Mouse (Mus musculus) liver, postnatal 0 days (tissue): ENCODE measurements at regions not wholly inside any gene's neighbourhood (a gene's known extent, or its start where the extent isn't known, plus 50 kb on each side); places are given as distances from the start of the nearest gene placed in this dataset.
A peak's percentile ranks its signal among the peaks of the same experiment; 100 is the strongest.

Experiments used
- ATAC-seq: fragments of 200-750 bp; cut with Nextera tagmentation; 2 replicates; pipeline ENCODE4 v1.8.0; 2017; ENCODE audit warnings: mild to moderate bottlenecking, moderate library complexity
- DNase-seq: peaks from one replicate; pipeline ENCODE4 v3.0.0-alpha.2; 2016
- H3K27ac ChIP-seq: fragments of 300-500 bp; sonication (generic); 2 replicates; pipeline ENCODE4 v1.5.1; 2014; ENCODE audit warnings: antibody characterized with exemption, moderate library complexity, mild to moderate bottlenecking, low read depth
- H3K27me3 ChIP-seq: fragments of 300-500 bp; sonication (generic); 2 replicates; pipeline ENCODE4 v1.6.1; 2014; ENCODE audit warnings: low read length, control low read depth, mixed read lengths; ENCODE audit not compliant: insufficient read depth
- H3K36me3 ChIP-seq: fragments of 300-500 bp; sonication (generic); replicated peaks from 2 replicates; pipeline ENCODE4 v1.6.1; 2014; ENCODE audit warnings: mild to moderate bottlenecking, control low read depth, low read length, moderate library complexity, mixed read lengths; ENCODE audit not compliant: insufficient read depth
- H3K4me1 ChIP-seq: fragments of 300-500 bp; sonication (generic); 2 replicates; pipeline ENCODE4 v1.6.1; 2014; ENCODE audit warnings: antibody characterized with exemption, mild to moderate bottlenecking, control low read depth; ENCODE audit not compliant: insufficient read depth
- H3K4me2 ChIP-seq: fragments of 300-500 bp; sonication (generic); 2 replicates; pipeline ENCODE4 v1.6.1; 2014; ENCODE audit warnings: low read depth, mild to moderate bottlenecking, low read length, moderate library complexity, mixed read lengths
- H3K4me3 ChIP-seq: fragments of 300-500 bp; sonication (generic); 2 replicates; pipeline ENCODE4 v1.5.1; 2014; ENCODE audit warnings: low read depth, low read length
- H3K9ac ChIP-seq: fragments of 300-500 bp; sonication (generic); replicated peaks from 2 replicates; pipeline ENCODE4 v1.6.1; 2014; ENCODE audit warnings: mild to moderate bottlenecking, moderate library complexity
- H3K9me3 ChIP-seq: fragments of 300-500 bp; sonication (generic); 2 replicates; pipeline ENCODE4 v1.6.1; 2016; ENCODE audit warnings: mild to moderate bottlenecking, control low read depth, low read length, mixed read lengths
- CTCF ChIP-seq: sonication (generic); IDR thresholded peaks from 2 replicates; pipeline ENCODE4 v1.5.1; 2016; ENCODE audit warnings: antibody characterized with exemption, low read depth
- EP300 ChIP-seq: IDR thresholded peaks from 2 replicates; pipeline ENCODE4 v1.6.1; 2016; ENCODE audit warnings: antibody characterized with exemption, low read depth, mild to moderate bottlenecking
- WGBS: fragments of 180-500 bp; shearing (Covaris S2); extraction: QIAGEN DNeasy Blood & Tissue Kit; methylation state at CpG from one replicate; pipeline ENCODE4 v1.1.7; 2014; ENCODE audit not compliant: insufficient replicate concordance; 5-methylcytosine and 5-hydroxymethylcytosine counted together

DNA sequence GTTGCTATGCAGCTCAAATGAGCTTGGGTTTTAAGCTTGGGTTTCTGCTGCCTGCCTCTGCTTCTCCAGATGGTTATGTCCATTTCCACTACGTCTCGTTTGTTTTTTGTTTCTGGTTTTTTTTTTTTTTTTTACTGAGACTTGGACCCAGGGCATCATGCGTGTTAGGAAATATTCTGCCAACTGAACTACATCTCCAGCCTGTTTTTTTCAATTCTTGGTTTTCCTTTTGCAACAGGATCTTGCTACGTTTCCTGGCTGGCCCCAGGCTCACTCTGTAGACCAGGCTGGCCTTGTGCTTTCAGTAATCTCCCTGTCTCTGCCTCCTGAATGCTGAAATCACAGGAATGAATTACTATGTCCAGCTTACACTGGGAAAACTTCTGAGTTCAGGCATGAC is 96.2 kb upstream of the Zfp217 start:
- no peaks in the 10 kb centered on the region for H3K36me3 ChIP-seq
- 46% methylated on average over 4 of the region's 4 CpGs for WGBS
- ATAC-seq (no peak), DNase-seq (no peak)
- H3K27me3 ChIP-seq: no peaks in the 10 kb centered on the region
- TF ChIP-seq EP300 (no peak), CTCF (no peak)
- no peak overlapping the region for H3K27ac ChIP-seq
- no peak overlapping the region for H3K4me2 ChIP-seq
- peaks cover 7% of the 10 kb centered on the region; the same call in 1 of the 2 replicates for H3K4me1 ChIP-seq
- H3K4me3 ChIP-seq: no peak overlapping the region
- H3K9me3 ChIP-seq: no peaks in the 10 kb centered on the region
- H3K9ac ChIP-seq: no peak overlapping the region

DNA sequence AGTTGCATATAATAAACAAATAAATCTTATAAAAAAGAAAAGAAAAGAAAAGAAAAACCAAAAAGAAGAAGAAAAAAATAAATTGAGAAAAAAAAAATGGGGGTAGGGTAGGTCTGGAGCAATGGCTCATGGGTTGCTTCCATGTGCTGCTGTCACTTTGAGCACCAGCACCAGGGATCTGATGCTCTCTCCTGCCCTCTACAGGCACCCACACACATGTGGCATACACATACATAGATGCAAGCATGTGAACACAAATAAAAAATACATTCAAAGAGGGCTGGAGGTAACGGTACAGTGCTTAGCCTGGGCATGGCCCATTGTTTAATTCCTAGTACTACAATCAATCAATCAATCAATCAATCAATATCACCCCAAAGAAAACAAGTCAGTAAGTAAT is 90.1 kb upstream of the Zfp217 start:
- Histone ChIP-seq H3K4me3 (no peak overlapping the region), H3K4me2 (no peak overlapping the region), H3K27ac (no peak overlapping the region), H3K4me1 (peaks cover 4% of the 10 kb centered on the region; the same call in 1 of the 2 replicates), H3K36me3 (no peaks in the 10 kb centered on the region), H3K27me3 (no peaks in the 10 kb centered on the region), H3K9ac (no peak overlapping the region), H3K9me3 (no peaks in the 10 kb centered on the region)
- WGBS: 83% methylated on average over 1 of the region's 1 CpGs
- DNase-seq (no peak), ATAC-seq (peak; percentile 19; the same call in 1 of the 2 replicates)
- TF ChIP-seq CTCF: peak; percentile 65
- no peak for TF ChIP-seq EP300

DNA sequence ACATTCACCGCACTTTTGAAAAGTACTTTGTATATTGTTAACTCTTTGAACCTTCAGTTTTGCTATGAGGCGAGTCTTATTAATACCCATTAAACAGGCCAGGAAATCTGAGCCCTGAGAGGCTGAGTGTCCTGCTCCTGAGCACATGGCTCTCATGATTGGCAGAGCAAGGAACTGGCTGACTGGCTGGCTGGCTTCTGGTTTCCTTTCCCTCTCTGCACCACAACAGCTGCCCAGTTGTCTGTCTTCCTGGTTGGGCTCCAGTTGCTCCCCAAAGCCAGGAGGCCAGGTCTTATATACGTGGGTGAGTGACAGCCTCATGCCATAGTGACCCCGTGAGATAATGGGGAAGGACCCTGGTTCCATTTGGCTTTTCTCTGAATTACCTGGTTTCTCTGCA is 85.5 kb upstream of the Zfp217 start:
- Histone ChIP-seq H3K36me3 (no peaks in the 10 kb centered on the region), H3K4me3 (no peak overlapping the region), H3K9ac (no peak overlapping the region), H3K27ac (no peak overlapping the region), H3K27me3 (no peaks in the 10 kb centered on the region), H3K9me3 (no peaks in the 10 kb centered on the region), H3K4me2 (no peak overlapping the region), H3K4me1 (no peaks in the 10 kb centered on the region)
- no peak for TF ChIP-seq EP300
- DNase-seq: no peak
- WGBS: 61% methylated on average over 4 of the region's 4 CpGs
- no peak for ATAC-seq

DNA sequence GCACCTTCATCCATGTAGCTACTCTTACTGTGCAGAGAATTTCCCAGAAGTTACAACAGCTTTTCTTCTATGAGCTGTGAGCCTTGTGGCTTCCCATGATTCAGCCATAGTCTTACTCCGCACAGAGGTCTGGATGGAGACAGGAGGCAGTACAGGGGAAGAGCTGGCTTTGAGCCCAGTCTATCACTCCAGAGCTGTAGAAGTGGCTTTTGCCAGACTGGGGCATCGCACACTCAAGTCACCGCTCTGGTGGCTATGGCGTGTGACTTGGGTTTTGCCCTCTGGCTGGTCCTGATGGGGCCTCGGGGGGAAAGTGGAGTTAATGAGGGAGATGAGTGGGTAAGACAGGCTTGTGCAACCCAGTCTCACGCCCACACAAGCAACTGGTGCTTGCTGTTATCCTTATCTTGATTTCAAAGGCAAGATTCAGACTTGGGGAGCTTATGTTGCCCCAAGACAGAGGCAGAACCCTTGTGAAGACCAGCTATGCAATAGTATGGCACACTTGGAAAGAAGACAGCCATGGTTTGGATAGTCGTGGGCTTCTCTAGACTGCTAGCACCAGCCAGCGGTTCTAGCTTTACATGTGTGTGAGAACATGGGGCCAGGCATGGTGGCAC is 81.7 kb upstream of the Zfp217 start:
- ATAC-seq: no peak
- Histone ChIP-seq H3K27ac (no peak overlapping the region), H3K9me3 (no peaks in the 10 kb centered on the region), H3K4me2 (no peak overlapping the region), H3K4me3 (no peak overlapping the region), H3K9ac (no peak overlapping the region), H3K4me1 (no peaks in the 10 kb centered on the region), H3K36me3 (no peaks in the 10 kb centered on the region), H3K27me3 (no peaks in the 10 kb centered on the region)
- TF ChIP-seq EP300 (no peak), CTCF (no peak)
- DNase-seq: no peak
- WGBS: 72% methylated on average over 8 of the region's 8 CpGs

DNA sequence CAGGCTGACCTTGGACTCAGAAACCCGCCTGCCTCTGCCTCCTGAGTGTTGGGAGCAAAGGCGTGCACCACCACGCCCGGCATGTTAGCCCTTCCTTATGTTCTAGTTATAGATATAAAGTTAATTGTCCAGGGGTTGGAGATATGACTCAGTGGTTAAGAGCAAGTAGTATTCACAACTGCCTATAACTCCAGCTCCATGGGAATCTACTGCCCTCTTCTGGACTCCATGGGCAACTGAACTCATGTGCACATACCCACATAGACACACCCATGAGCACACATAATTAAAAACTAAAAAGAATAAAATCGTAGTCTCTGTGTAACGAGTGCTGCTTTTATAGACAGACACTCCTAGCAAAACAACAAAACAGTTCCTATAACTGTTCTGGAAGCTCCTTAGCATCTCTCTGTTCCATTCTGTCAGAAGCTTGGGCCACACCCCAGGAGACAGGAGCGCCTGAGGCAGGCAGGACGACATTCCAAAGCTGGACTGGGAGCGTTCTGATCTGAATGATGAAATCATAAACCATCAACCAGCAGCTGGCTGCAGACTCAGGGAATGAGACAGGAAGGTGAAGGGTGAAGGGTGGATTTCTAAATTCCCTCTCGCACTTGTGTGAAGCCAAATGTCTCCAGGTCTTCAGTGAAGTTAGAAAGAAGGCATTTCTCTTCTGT is 80.6 kb upstream of the Zfp217 start:
- H3K9me3 ChIP-seq: no peaks in the 10 kb centered on the region
- no peak overlapping the region for H3K27ac ChIP-seq
- no peak for DNase-seq
- no peak overlapping the region for H3K4me2 ChIP-seq
- ATAC-seq: no peak
- TF ChIP-seq CTCF (peak; percentile 42), EP300 (no peak)
- H3K4me3 ChIP-seq: no peak overlapping the region
- no peaks in the 10 kb centered on the region for H3K36me3 ChIP-seq
- no peak overlapping the region for H3K9ac ChIP-seq
- 80% methylated on average over 10 of the region's 10 CpGs for WGBS
- H3K4me1 ChIP-seq: peaks cover 3% of the 10 kb centered on the region; the same call in 1 of the 2 replicates
- H3K27me3 ChIP-seq: no peaks in the 10 kb centered on the region

DNA sequence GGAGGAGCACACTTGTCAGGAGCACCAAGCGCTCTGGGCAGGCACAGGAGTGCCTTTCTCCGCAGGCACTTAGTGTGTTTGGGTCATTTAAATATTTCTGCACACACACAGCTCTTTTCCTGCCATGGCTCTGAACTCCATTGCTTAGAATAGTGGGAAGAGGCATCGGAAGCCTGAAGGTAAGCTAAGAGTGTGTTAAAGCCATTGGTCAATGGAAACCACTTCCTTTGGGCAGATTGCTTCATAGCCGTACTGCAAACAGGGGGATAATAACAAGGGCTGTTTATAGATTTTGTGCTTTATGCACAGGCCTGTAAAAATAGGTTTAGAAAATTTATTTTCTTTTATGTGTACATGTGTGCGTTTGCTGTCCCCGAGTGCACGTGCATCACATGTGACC is 76.0 kb upstream of the Zfp217 start:
- no peak overlapping the region for H3K9ac ChIP-seq
- no peaks in the 10 kb centered on the region for H3K36me3 ChIP-seq
- H3K27ac ChIP-seq: peak overlapping the region; percentile 50; the same call in 1 of the 2 replicates
- peaks cover 37% of the 10 kb centered on the region for H3K4me1 ChIP-seq
- H3K4me2 ChIP-seq: no peak overlapping the region
- no peak overlapping the region for H3K4me3 ChIP-seq
- TF ChIP-seq CTCF (no peak), EP300 (no peak)
- ATAC-seq: no peak
- WGBS: 57% methylated on average over 7 of the region's 7 CpGs
- H3K9me3 ChIP-seq: no peaks in the 10 kb centered on the region
- no peaks in the 10 kb centered on the region for H3K27me3 ChIP-seq
- no peak for DNase-seq
